Mouse (Mus musculus) C2C12 (cell line): ENCODE results near the gene Nlrp6.

Experiments used
- CTCF ChIP-seq: IDR thresholded peaks from one replicate; pipeline ENCODE4 v1.5.1; 2011; ENCODE audit not compliant: control insufficient read depth, insufficient read depth, insufficient read length
- MYOD1 ChIP-seq: IDR thresholded peaks from one replicate; pipeline ENCODE4 v1.6.1; 2011; ENCODE audit warnings: low read depth; ENCODE audit not compliant: control insufficient read depth, insufficient read length
- MYOG ChIP-seq: IDR thresholded peaks from one replicate; pipeline ENCODE4 v1.6.1; 2011; ENCODE audit not compliant: control insufficient read depth, insufficient read length; ENCODE audit errors: extremely low read depth

DNA sequence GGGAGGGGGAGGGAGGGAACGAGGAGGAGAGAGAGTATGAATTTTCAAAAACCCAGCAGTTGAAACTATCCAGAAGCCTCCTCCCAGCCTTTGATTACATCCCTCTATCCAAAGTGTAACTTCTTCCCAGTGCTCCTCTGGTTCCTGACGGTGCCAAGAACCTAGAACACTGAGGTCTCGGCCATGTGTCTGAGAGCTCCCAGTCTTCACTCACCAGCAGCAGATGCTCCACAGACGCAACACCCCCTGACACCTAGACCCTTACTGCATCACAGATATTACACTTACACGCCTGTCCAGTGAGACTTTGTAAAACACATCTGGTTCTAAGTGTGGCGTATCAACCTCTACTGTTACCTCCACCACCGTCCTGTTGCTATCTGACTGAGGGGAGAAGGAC lies 31.7 kb downstream of the Nlrp6 start:
- TF ChIP-seq MYOD1 (no peak), CTCF (no peak), MYOG (no peak)
